Comparison of ENCODE assay signal across 22 mouse cellular contexts in the genomic region with DNA sequence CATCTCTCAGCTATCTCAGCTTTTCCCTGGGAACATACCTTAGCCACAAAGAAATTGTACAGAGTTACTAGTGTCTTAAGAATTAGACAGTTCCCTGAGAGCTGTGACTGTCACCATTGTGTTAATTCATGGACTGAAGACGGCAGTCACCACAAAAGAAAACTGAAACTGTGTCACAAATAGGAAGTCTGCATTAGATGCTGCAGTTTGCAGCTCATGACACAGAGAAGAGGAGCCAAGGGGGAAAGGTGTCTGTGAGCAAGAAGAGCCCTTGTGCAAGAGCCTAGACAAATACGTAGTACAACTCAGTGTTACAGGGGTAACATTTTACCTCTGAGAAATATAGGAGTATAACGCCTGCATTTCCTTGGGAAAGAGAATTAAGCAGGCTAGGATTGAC. TPM values are rescaled to one million over a fixed set of nuclear protein-coding genes. Genes with fewer than 3 reads are reported as not detected.
A peak's percentile ranks its signal among the peaks of the same experiment; 100 is the strongest.
DNase-seq lines count a peak whose midpoint lies in the region; ATAC-seq and TF ChIP-seq lines count a peak whose summit lies in the region.
"Had no signal": no experiment of that assay in that cellular context is flagged by ENCODE, and none has a peak within 500 bp of the region (broad histone marks: within the 10 kb centered on the region; RNA-seq: fewer than 3 reads in every experiment).

No protein-coding gene starts in this region.

- H3K27ac ChIP-seq in heart, embryonic 12.5 days (ENCODE audit: poor library complexity, severe bottlenecking) = no peak overlapping the region
- no peak overlapping the region for H3K27ac ChIP-seq in layer of hippocampus, adult 2 months
- H3K27ac ChIP-seq in CH12.LX (ENCODE audit: insufficient read depth, low read depth) = no peak overlapping the region
- H3K27ac ChIP-seq: embryonic facial prominence, embryonic 12.5 days; forebrain, embryonic 13.5 days; hindbrain, embryonic 14.5 days; limb, embryonic 15.5 days; midbrain, embryonic 13.5 days; neural tube, embryonic 12.5 days had no signal

- H3K27me3 ChIP-seq in heart, embryonic 12.5 days (replicated peaks) = no peaks in the 10 kb centered on the region
- H3K27me3 ChIP-seq in CH12.LX (replicated peaks) = no peaks in the 10 kb centered on the region
- H3K27me3 ChIP-seq: embryonic facial prominence, embryonic 12.5 days; forebrain, embryonic 13.5 days; limb, embryonic 15.5 days; midbrain, embryonic 13.5 days; neural tube, embryonic 12.5 days; Patski had no signal

- no peak overlapping the region for H3K9ac ChIP-seq in heart, embryonic 12.5 days
- peak overlapping the region; percentile 11; the same call in 1 of the 2 replicates for H3K9ac ChIP-seq in CH12.LX (ENCODE audit: insufficient read depth, low read depth)
- H3K9ac ChIP-seq: embryonic facial prominence, embryonic 12.5 days; forebrain, embryonic 13.5 days; hindbrain, embryonic 14.5 days; limb, embryonic 15.5 days; midbrain, embryonic 13.5 days; neural tube, embryonic 12.5 days had no signal

- H3K4me3 ChIP-seq in heart, embryonic 12.5 days = no peak overlapping the region
- H3K4me3 ChIP-seq in layer of hippocampus, adult 2 months = no peak overlapping the region
- no peak overlapping the region for H3K4me3 ChIP-seq in CH12.LX (replicated peaks in 1 of 3; ENCODE audit: low read depth in 2 of 3, low read length in 2 of 3, poor library complexity in 1 of 3)
- H3K4me3 ChIP-seq: embryonic facial prominence, embryonic 12.5 days; erythroblast, embryonic 14.5 days; forebrain, embryonic 13.5 days; limb, embryonic 15.5 days; midbrain, embryonic 13.5 days; neural tube, embryonic 12.5 days had no signal

- H3K36me3 ChIP-seq in heart, embryonic 12.5 days = no peaks in the 10 kb centered on the region
- H3K36me3 ChIP-seq in CH12.LX (replicated peaks in 1 of 2; ENCODE audit: control insufficient read depth in 1 of 2, insufficient read depth in 1 of 2, low read length in 1 of 2) = no peaks in the 10 kb centered on the region
- H3K36me3 ChIP-seq: embryonic facial prominence, embryonic 12.5 days; limb, embryonic 15.5 days; midbrain, embryonic 13.5 days; neural tube, embryonic 12.5 days had no signal

- no peak for TF ChIP-seq EP300 in CH12.LX (IDR thresholded peaks at IDR 0.05; ENCODE audit: low read length)

- H3K4me2 ChIP-seq in heart, embryonic 12.5 days = peak overlapping the region; percentile 29
- peak overlapping the region; percentile 97 for H3K4me2 ChIP-seq in CH12.LX (ENCODE audit: insufficient read depth, low read depth, poor library complexity, severe bottlenecking)
- H3K4me2 ChIP-seq: embryonic facial prominence, embryonic 12.5 days; forebrain, embryonic 13.5 days; hindbrain, embryonic 14.5 days; limb, embryonic 15.5 days; midbrain, embryonic 13.5 days; neural tube, embryonic 12.5 days had no signal

- ATAC-seq in heart, embryonic 12.5 days (ENCODE audit: insufficient number of reproducible peaks, low FRiP score) = no peak
- ATAC-seq in megakaryocyte progenitor cell, adult 5-6 weeks (replicated peaks; ENCODE audit: poor library complexity) = peak; percentile 65
- no peak for ATAC-seq in megakaryocyte-erythroid progenitor cell, adult 5-6 weeks (replicated peaks; ENCODE audit: low FRiP score, low TSS enrichment, poor library complexity, severe bottlenecking)
- ATAC-seq: forebrain, embryonic 13.5 days; intestine, embryonic 16.5 days; midbrain, embryonic 13.5 days; Patski had no signal

- no peak for TF ChIP-seq POLR2A in CH12.LX (IDR thresholded peaks at IDR 0.05; ENCODE audit: low read depth, low read length)

- TF ChIP-seq CTCF in layer of hippocampus, adult 2 months (conservative IDR thresholded peaks at IDR 0.05) = no peak
- no peak for TF ChIP-seq CTCF in CH12.LX (conservative IDR thresholded peaks at IDR 0.05 in 1 of 2, IDR thresholded peaks at IDR 0.05 in 1 of 2; ENCODE audit: low read depth in 2 of 2, low read length in 2 of 2)

- no peaks in the 10 kb centered on the region for H3K79me2 ChIP-seq in CH12.LX (replicated peaks; ENCODE audit: control insufficient read depth, extremely low read depth, insufficient read depth, poor library complexity, severe bottlenecking)

- 44% methylated on average over 3 of the region's 3 CpGs for WGBS in heart, embryonic 12.5 days

- no peak for TF ChIP-seq RAD21 in CH12.LX (IDR thresholded peaks at IDR 0.05; ENCODE audit: low read depth, low read length)

- H3K9me3 ChIP-seq in heart, embryonic 12.5 days (replicated peaks) = 0 out of 2 replicates have a peak, but pooled peaks cover 4% of the 10 kb centered on the region
- peaks cover 8% of the 10 kb centered on the region for H3K9me3 ChIP-seq in CH12.LX (replicated peaks; ENCODE audit: low read length)
- H3K9me3 ChIP-seq: embryonic facial prominence, embryonic 12.5 days; forebrain, embryonic 13.5 days; limb, embryonic 15.5 days; midbrain, embryonic 13.5 days; neural tube, embryonic 12.5 days had no signal

- H3K4me1 ChIP-seq in heart, embryonic 12.5 days (replicated peaks) = peaks cover 12% of the 10 kb centered on the region
- H3K4me1 ChIP-seq in CH12.LX (ENCODE audit: control insufficient read depth in 1 of 2, insufficient read depth in 2 of 2) = peaks cover 6 to 15% of the 10 kb centered on the region in 2 experiments; a peak in 3 of 4 replicates
- H3K4me1 ChIP-seq: embryonic facial prominence, embryonic 12.5 days; forebrain, embryonic 13.5 days; limb, embryonic 15.5 days; midbrain, embryonic 13.5 days; neural tube, embryonic 12.5 days had no signal

- no peak for DNase-seq in heart, postnatal 4 days
- DNase-seq in layer of hippocampus, adult 9-11 months = peak; percentile 19
- no peak for DNase-seq in layer of hippocampus, adult 2 months (ENCODE audit: low spot score in 2 of 2)
- peak; percentile 26 for DNase-seq in CH12.LX (ENCODE audit: extremely low read depth)
- DNase-seq: adrenal gland, postnatal 10 days; cerebellum, adult 9-10 months; lung, adult 2 months; lung, postnatal 4 days; right cerebral cortex, adult 18-20 months; thymus, postnatal 25 days had no signal

- in situ Hi-C loops in CH12.LX (cut with MboI; ENCODE audit: low pct_ligation_motif_present, low pct_unique_long_range_greater_than_20kb, low sequenced_read_pairs) = loop anchor here (5.0 kb wide), 1 partner anchor 35 kb away; no protein-coding TSS in a partner anchor

- dilution Hi-C loops in CH12.LX (cut with MboI; ENCODE audit: extremely low pct_ligation_motif_present, extremely low pct_unique_long_range_greater_than_20kb, low sequenced_read_pairs) = no loop called here

TF ChIP-seq in CH12.LX, 34 proteins besides CTCF, POLR2A, EP300 and RAD21:
- peak; percentile 63 for TF ChIP-seq IRF4 (IDR thresholded peaks at IDR 0.05; ENCODE audit: low read depth, low read length)
- 0 out of 2 replicates have a peak, but pooled peaks have one; percentile 48 for TF ChIP-seq ELF1 (IDR thresholded peaks at IDR 0.05; ENCODE audit: low read depth, low read length)
- no peak for TF ChIP-seq USF2 (conservative IDR thresholded peaks at IDR 0.05; ENCODE audit: low read depth, low read length)
- TF ChIP-seq USF1 (IDR thresholded peaks at IDR 0.05; ENCODE audit: low read depth, low read length) = no peak

RNA-seq across cellular contexts. Expression of a gene that starts 40.3 kb away (rescaled TPM):
- 0.53 and 1.1 TPM in 2 replicates for polyA plus RNA-seq in heart, embryonic 12.5 days (2016; fragmentation: Nextera tagmentation; extraction: Ambion mirVana)
- 1 to 10 TPM; 2.3 to 2.6 TPM for total RNA-seq in heart, postnatal 4 days (2021)
- total RNA-seq in layer of hippocampus, adult 2 months (2021) = under 1 TPM; 0.08 to 0.34 TPM
- 0.46 and 1.1 TPM in 2 replicates for total RNA-seq in CH12.LX (2012; rRNA removed)
- 0.19 and 0.51 TPM in 2 replicates for total RNA-seq in CH12.LX (2014; rRNA removed)
- 0.11 and 0.37 TPM in 2 replicates for polyA plus RNA-seq in CH12.LX (2012; ENCODE audit: insufficient read length, low read depth)
- not detected in 2 replicates for total RNA-seq in megakaryocyte progenitor cell, adult 5-6 weeks (2015)
- total RNA-seq in megakaryocyte progenitor cell, adult 5-6 weeks (2017) = under 0.01 TPM in 1 of 2 replicates, not detected in the other
- total RNA-seq in megakaryocyte-erythroid progenitor cell, adult 5-6 weeks (2014; fragmentation: Nextera tagmentation) = not detected in 2 replicates
- not detected in 2 replicates for total RNA-seq in megakaryocyte-erythroid progenitor cell, adult 5-6 weeks (2017)

Comparison
In these comparisons a context has a peak if more than half of its experiments do, and no peak if none do; other contexts are left out.
1. DNase-seq: peak in layer of hippocampus, adult 9-11 months (single experiment) and CH12.LX (single experiment); none in heart, postnatal 4 days (single experiment) and layer of hippocampus, adult 2 months (0 of 2).